Mouse (Mus musculus): ENCODE data around the gene Gpsm2. TPM values are rescaled to one million over a fixed set of nuclear protein-coding genes. Genes with fewer than 3 reads are reported as not detected.
A peak's percentile ranks its signal among the peaks of the same experiment; 100 is the strongest.

Gpsm2 gene
- polyA plus RNA-seq, 1 experiment from 2014 or later: 99.1 TPM

- Histone ChIP-seq H3K9ac (replicated peaks; ENCODE audit: low read length) (no peak overlapping the region), H3K4me3 (ENCODE audit: low read depth, low read length) (no peak overlapping the region), H3K4me1 (ENCODE audit: control insufficient read depth, insufficient read depth, low read length) (no peaks in the 10 kb centered on the region), H3K27ac (replicated peaks; ENCODE audit: low read depth, low read length) (no peak overlapping the region), H3K36me3 (replicated peaks; ENCODE audit: control insufficient read depth, insufficient read depth, low read depth, low read length) (no peaks in the 10 kb centered on the region), H3K9me3 (replicated peaks; ENCODE audit: control insufficient read depth, low read length) (no peaks in the 10 kb centered on the region), H3K27me3 (ENCODE audit: control insufficient read depth, insufficient read depth, low read length) (no peaks in the 10 kb centered on the region), H3K4me2 (ENCODE audit: low read depth, low read length) (no peak overlapping the region)
- DNase-seq (ENCODE audit: low spot score): no peak
- 86% methylated on average over 4 of the region's 4 CpGs for WGBS
- no peak for ATAC-seq (replicated peaks; ENCODE audit: insufficient number of reproducible peaks, low FRiP score, low TSS enrichment, low read depth)
Observed at GRCm38 (mm10) chr3:108744060-108744459, 22.0 kb upstream of the Gpsm2 start.

GRCm38 (mm10) chr3:108739045-108739708, 17.1 kb upstream of the Gpsm2 start, which contains the start of gene Aknad1:
TSS of gene Aknad1 (plus strand) at chr3:108739658.
- H3K9ac ChIP-seq (replicated peaks; ENCODE audit: low read length): no peak within 1 kb of the TSS

GRCm38 (mm10) chr3:108737761-108738160, 15.7 kb upstream of the Gpsm2 start:
- WGBS: 88% methylated on average over 3 of the region's 3 CpGs

More at GRCm38 (mm10) chr3:108739045-108739708, 17.1 kb upstream of the Gpsm2 start, which contains the start of gene Aknad1:
- DNase-seq (ENCODE audit: low spot score) (no peak), ATAC-seq (replicated peaks; ENCODE audit: insufficient number of reproducible peaks, low FRiP score, low TSS enrichment, low read depth) (no peak)
- no peak within 1 kb of the TSS for H3K4me3 ChIP-seq (ENCODE audit: low read depth, low read length)
- WGBS: 64% methylated on average over 8 of the region's 8 CpGs
- H3K36me3 ChIP-seq (replicated peaks; ENCODE audit: control insufficient read depth, insufficient read depth, low read depth, low read length): no peaks in the 10 kb centered on the region
- no peaks in the 10 kb centered on the region for H3K9me3 ChIP-seq (replicated peaks; ENCODE audit: control insufficient read depth, low read length)
- H3K27me3 ChIP-seq (ENCODE audit: control insufficient read depth, insufficient read depth, low read length): no peaks in the 10 kb centered on the region
- H3K4me1 ChIP-seq (ENCODE audit: control insufficient read depth, insufficient read depth, low read length): no peaks in the 10 kb centered on the region
- no peak within 1 kb of the TSS for H3K27ac ChIP-seq (replicated peaks; ENCODE audit: low read depth, low read length)
- H3K4me2 ChIP-seq (ENCODE audit: low read depth, low read length): no peak within 1 kb of the TSS

GRCm38 (mm10) chr3:108730316-108730715, 8.2 kb upstream of the Gpsm2 start:
- Histone ChIP-seq H3K27ac (replicated peaks; ENCODE audit: low read depth, low read length) (no peak overlapping the region), H3K4me3 (ENCODE audit: low read depth, low read length) (no peak overlapping the region), H3K4me2 (ENCODE audit: low read depth, low read length) (no peak overlapping the region), H3K9ac (replicated peaks; ENCODE audit: low read length) (no peak overlapping the region), H3K27me3 (ENCODE audit: control insufficient read depth, insufficient read depth, low read length) (no peaks in the 10 kb centered on the region), H3K9me3 (replicated peaks; ENCODE audit: control insufficient read depth, low read length) (no peaks in the 10 kb centered on the region), H3K4me1 (ENCODE audit: control insufficient read depth, insufficient read depth, low read length) (no peaks in the 10 kb centered on the region), H3K36me3 (replicated peaks; ENCODE audit: control insufficient read depth, insufficient read depth, low read depth, low read length) (no peaks in the 10 kb centered on the region)
- WGBS: 31% methylated on average over 12 of the region's 12 CpGs
- no peak for ATAC-seq (replicated peaks; ENCODE audit: insufficient number of reproducible peaks, low FRiP score, low TSS enrichment, low read depth)
- DNase-seq (ENCODE audit: low spot score): no peak

More at GRCm38 (mm10) chr3:108737761-108738160, 15.7 kb upstream of the Gpsm2 start:
- Histone ChIP-seq H3K4me1 (ENCODE audit: control insufficient read depth, insufficient read depth, low read length) (no peaks in the 10 kb centered on the region), H3K9me3 (replicated peaks; ENCODE audit: control insufficient read depth, low read length) (no peaks in the 10 kb centered on the region), H3K4me2 (ENCODE audit: low read depth, low read length) (no peak overlapping the region), H3K27me3 (ENCODE audit: control insufficient read depth, insufficient read depth, low read length) (no peaks in the 10 kb centered on the region), H3K27ac (replicated peaks; ENCODE audit: low read depth, low read length) (no peak overlapping the region), H3K36me3 (replicated peaks; ENCODE audit: control insufficient read depth, insufficient read depth, low read depth, low read length) (no peaks in the 10 kb centered on the region), H3K4me3 (ENCODE audit: low read depth, low read length) (no peak overlapping the region), H3K9ac (replicated peaks; ENCODE audit: low read length) (no peak overlapping the region)
- ATAC-seq (replicated peaks; ENCODE audit: insufficient number of reproducible peaks, low FRiP score, low TSS enrichment, low read depth) (no peak), DNase-seq (ENCODE audit: low spot score) (no peak)

- H3K27ac ChIP-seq (replicated peaks; ENCODE audit: low read depth, low read length): no peak overlapping the region
- WGBS: 97% methylated on average over 3 of the region's 3 CpGs
- H3K4me3 ChIP-seq (ENCODE audit: low read depth, low read length): no peak overlapping the region
- H3K27me3 ChIP-seq (ENCODE audit: control insufficient read depth, insufficient read depth, low read length): no peaks in the 10 kb centered on the region
- DNase-seq (ENCODE audit: low spot score) (no peak), ATAC-seq (replicated peaks; ENCODE audit: insufficient number of reproducible peaks, low FRiP score, low TSS enrichment, low read depth) (no peak)
- no peaks in the 10 kb centered on the region for H3K4me1 ChIP-seq (ENCODE audit: control insufficient read depth, insufficient read depth, low read length)
- H3K4me2 ChIP-seq (ENCODE audit: low read depth, low read length): no peak overlapping the region
- no peaks in the 10 kb centered on the region for H3K9me3 ChIP-seq (replicated peaks; ENCODE audit: control insufficient read depth, low read length)
- H3K9ac ChIP-seq (replicated peaks; ENCODE audit: low read length): no peak overlapping the region
- no peaks in the 10 kb centered on the region for H3K36me3 ChIP-seq (replicated peaks; ENCODE audit: control insufficient read depth, insufficient read depth, low read depth, low read length)
Observed at GRCm38 (mm10) chr3:108727776-108728175, 5.7 kb upstream of the Gpsm2 start.

- Histone ChIP-seq H3K27me3 (ENCODE audit: control insufficient read depth, insufficient read depth, low read length) (no peaks in the 10 kb centered on the region), H3K9me3 (replicated peaks; ENCODE audit: control insufficient read depth, low read length) (no peaks in the 10 kb centered on the region), H3K4me3 (ENCODE audit: low read depth, low read length) (no peak overlapping the region), H3K9ac (replicated peaks; ENCODE audit: low read length) (no peak overlapping the region), H3K27ac (replicated peaks; ENCODE audit: low read depth, low read length) (no peak overlapping the region), H3K4me1 (ENCODE audit: control insufficient read depth, insufficient read depth, low read length) (no peaks in the 10 kb centered on the region), H3K36me3 (replicated peaks; ENCODE audit: control insufficient read depth, insufficient read depth, low read depth, low read length) (no peaks in the 10 kb centered on the region), H3K4me2 (ENCODE audit: low read depth, low read length) (no peak overlapping the region)
- ATAC-seq (replicated peaks; ENCODE audit: insufficient number of reproducible peaks, low FRiP score, low TSS enrichment, low read depth) (no peak), DNase-seq (ENCODE audit: low spot score) (no peak)
Observed at GRCm38 (mm10) chr3:108727344-108727743, 5.2 kb upstream of the Gpsm2 start.

GRCm38 (mm10) chr3:108726413-108726812, 4.3 kb upstream of the Gpsm2 start:
- H3K27ac ChIP-seq (replicated peaks; ENCODE audit: low read depth, low read length): no peak overlapping the region
- DNase-seq (ENCODE audit: low spot score) (no peak), ATAC-seq (replicated peaks; ENCODE audit: insufficient number of reproducible peaks, low FRiP score, low TSS enrichment, low read depth) (no peak)
- H3K27me3 ChIP-seq (ENCODE audit: control insufficient read depth, insufficient read depth, low read length): no peaks in the 10 kb centered on the region
- no peaks in the 10 kb centered on the region for H3K4me1 ChIP-seq (ENCODE audit: control insufficient read depth, insufficient read depth, low read length)
- H3K4me2 ChIP-seq (ENCODE audit: low read depth, low read length): no peak overlapping the region
- H3K9ac ChIP-seq (replicated peaks; ENCODE audit: low read length): no peak overlapping the region
- H3K36me3 ChIP-seq (replicated peaks; ENCODE audit: control insufficient read depth, insufficient read depth, low read depth, low read length): no peaks in the 10 kb centered on the region
- H3K4me3 ChIP-seq (ENCODE audit: low read depth, low read length): no peak overlapping the region
- WGBS: 89% methylated on average over 7 of the region's 7 CpGs
- H3K9me3 ChIP-seq (replicated peaks; ENCODE audit: control insufficient read depth, low read length): no peaks in the 10 kb centered on the region

- H3K27me3 ChIP-seq (ENCODE audit: control insufficient read depth, insufficient read depth, low read length): no peaks in the 10 kb centered on the region
- H3K4me1 ChIP-seq (ENCODE audit: control insufficient read depth, insufficient read depth, low read length): no peaks in the 10 kb centered on the region
- peak overlapping the region; percentile 62 for H3K4me2 ChIP-seq (ENCODE audit: low read depth, low read length)
- peak overlapping the region; percentile 73 for H3K4me3 ChIP-seq (ENCODE audit: low read depth, low read length)
- no peaks in the 10 kb centered on the region for H3K9me3 ChIP-seq (replicated peaks; ENCODE audit: control insufficient read depth, low read length)
- peak; percentile 73 for DNase-seq (ENCODE audit: low spot score)
- H3K36me3 ChIP-seq (replicated peaks; ENCODE audit: control insufficient read depth, insufficient read depth, low read depth, low read length): no peaks in the 10 kb centered on the region
- H3K27ac ChIP-seq (replicated peaks; ENCODE audit: low read depth, low read length): peak overlapping the region; percentile 95
- no peak; the same call in 1 of the 2 replicates for ATAC-seq (replicated peaks; ENCODE audit: insufficient number of reproducible peaks, low FRiP score, low TSS enrichment, low read depth)
- WGBS: under 1% methylated on average over 44 of the region's 44 CpGs
- peak overlapping the region; percentile 84 for H3K9ac ChIP-seq (replicated peaks; ENCODE audit: low read length)
Observed at GRCm38 (mm10) chr3:108721076-108721991, 775 bp downstream of the Gpsm2 start.
